Mouse (Mus musculus) G1E-ER4 (cell line): ENCODE data around the gene Pitpna. TPM values are rescaled to one million over a fixed set of nuclear protein-coding genes. Genes with fewer than 3 reads are reported as not detected.

Experiments used
- GATA1 ChIP-seq: IDR thresholded peaks from one replicate; pipeline ENCODE4 v1.8.0; 2012; ENCODE audit warnings: low read length, inconsistent platforms
- polyA plus RNA-seq: library from polyadenylated mRNA; stranded (reverse); fragments of >175 nt; gene quantifications from 2 replicates; pipeline ENCODE4 v1.2.3, GENCODE M21; 2012

Pitpna gene
- polyA plus RNA-seq, 1 experiment = 46.7 TPM

DNA sequence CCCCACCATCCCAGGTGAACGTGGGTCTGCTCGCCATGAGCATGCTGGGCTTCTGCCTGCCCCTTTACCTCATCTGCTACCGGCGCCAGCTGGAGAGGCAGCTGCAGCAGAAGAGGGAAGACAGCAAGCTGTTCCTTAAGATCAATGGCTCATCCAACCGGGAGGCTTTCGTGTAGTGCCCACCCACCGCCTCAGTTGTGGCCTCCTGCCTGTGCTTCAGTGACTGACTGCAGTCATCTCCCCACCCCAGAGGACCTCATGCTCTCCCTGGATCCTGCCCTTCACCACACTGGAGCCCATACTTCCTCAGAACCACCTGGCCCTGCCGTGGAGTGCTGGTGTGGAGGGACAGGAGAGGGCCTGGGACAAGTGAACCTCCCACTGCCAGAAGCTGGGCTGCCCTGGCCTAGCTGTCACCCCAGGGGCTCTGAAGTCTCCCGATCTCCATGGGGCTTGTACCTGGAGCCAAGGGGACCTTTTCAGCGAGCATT, 15.6 kb upstream of the Pitpna start:
- no peak for TF ChIP-seq GATA1

DNA sequence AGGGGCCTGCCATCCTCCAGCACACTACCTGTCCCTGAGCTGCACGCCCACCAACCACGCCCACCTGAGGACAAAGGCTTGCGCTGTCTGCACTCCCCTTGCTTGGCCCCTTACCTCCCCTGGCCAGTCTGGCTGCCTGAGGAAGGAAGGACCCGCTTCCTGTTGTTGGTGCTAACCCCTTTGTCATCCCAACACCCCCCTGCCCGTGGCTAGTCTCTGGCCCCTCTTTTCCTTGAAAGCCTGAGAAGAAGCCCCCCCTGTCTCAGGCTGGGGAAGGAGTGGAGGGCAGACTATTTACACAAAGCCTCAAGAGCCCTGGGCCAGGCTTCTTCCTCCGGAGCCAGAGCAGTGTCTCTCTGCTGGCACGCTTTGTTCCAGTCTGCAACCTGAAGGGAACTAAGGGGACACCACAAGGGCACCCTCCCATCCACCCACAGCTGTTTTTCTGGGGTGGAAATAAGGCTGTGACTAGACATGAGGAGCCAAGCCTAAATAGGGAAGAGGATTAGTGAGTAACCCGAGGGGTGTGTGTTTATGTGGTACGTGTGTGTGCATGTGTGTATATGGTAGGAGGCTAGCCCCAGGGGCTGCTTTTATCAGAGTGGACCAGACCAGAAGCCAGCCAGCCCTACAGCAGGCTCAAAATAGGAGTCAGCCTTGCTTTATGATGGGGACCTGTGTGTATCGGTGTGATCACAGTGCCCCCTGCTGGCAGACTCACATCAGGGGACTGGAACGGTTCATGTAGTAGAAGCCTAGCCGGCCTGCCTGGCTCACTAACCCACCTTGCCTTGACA, 14.8 kb upstream of the Pitpna start:
- TF ChIP-seq GATA1 = no peak

DNA sequence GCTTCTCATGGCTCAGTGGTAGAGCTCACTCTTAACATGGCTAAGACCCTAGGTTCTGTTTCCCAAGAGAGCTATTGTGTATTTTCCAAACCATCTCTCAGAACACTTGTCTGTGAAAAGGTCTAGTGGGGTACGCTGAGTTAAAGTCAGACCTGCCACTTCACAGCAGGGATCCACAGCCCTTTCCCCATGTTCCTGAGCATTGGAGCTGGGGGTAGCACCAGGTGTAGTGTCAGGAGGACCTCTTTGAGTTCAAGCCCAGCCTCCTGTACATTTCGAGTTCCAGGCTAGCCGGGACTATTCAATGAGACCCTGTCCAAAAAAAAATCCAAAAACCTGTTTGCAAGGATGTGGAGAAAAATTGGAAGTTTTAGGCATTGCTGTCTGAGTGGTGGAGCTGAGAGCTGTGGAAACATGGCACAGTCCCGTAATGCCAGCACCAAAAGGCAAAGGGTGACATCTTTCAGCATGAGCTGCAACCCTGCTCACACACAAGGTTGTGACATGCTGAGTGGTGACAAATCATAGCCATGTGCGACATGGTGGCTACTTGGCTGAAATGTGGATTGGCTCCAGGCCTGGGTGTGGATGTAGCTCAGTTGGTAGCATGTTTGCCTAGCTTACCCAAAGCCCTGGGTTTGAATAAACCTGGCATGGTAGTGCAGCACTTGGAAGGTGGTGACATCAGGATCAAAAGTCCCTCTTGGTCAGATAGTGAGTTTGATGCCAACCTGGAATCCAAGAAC, 13.3 kb upstream of the Pitpna start:
- no peak for TF ChIP-seq GATA1

- no peak for TF ChIP-seq GATA1
Observed at GRCm38 (mm10) chr11:75575560-75576123, 12.3 kb upstream of the Pitpna start.

DNA sequence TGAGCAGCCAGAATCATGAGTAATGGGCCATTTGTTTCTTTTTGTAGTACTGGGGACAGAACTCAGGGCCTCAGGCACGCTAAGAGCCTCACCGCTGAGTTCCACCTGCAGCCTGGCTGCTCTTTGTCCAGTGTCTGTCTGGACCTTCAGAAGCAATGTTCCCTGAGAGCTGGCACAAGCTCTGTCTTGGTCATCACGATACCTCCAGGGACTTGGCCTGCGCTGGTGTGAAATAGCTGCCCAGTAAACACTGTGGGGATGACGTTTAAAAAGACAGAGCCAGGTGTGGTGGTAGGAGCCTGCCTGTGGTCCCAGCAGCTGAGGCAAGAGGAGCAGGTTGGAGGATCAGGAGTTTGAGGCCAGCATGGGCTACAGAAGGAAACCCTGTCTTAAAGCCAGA, 9.3 kb upstream of the Pitpna start:
- no peak for TF ChIP-seq GATA1

GRCm38 (mm10) chr11:75581495-75582149, 6.3 kb upstream of the Pitpna start:
- no peak for TF ChIP-seq GATA1

DNA sequence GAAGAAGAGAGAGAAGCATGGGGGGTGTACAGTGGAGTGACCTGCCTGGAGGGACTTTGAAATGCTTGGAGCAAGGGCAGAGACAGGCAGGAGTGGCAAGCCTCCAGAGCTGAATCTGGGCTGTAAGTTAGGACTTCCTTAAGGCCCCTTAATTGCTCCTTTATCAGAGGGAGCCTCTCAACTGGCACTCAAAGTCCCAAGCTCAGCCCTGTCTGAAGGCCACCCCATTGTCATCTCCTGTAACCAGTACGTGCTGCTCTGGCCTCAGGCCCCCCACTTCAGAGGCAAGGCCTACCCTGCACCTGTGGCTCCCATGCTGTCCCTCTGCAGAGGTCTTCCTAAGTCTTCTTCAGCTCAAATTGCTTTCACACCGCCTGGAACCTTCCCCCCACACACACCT, 4.4 kb upstream of the Pitpna start:
- TF ChIP-seq GATA1 = no peak

GRCm38 (mm10) chr11:75585061-75585460, 2.8 kb upstream of the Pitpna start:
- no peak for TF ChIP-seq GATA1

DNA sequence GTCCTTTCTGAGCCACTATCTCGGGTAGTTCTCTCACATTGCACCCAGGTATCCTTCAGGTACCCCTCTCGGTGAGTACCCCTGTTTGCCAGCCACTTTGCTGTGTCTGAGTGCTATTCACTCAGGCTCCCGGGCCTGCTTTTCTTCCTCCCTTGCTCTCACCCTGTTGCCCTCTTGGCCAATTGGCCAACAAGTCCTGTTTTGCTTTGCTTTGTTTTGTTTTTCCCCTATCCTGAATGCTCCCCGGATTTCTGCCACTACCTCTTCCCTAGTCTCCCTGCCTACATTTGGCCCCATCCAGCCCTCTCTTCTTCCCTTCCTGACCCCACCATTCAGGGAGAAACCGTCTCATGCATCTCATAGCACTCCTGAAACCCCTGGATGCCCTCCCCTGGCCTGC, 1.9 kb upstream of the Pitpna start:
- no peak for TF ChIP-seq GATA1

- no peak for TF ChIP-seq GATA1
Observed at GRCm38 (mm10) chr11:75586963-75587362, 934 bp upstream of the Pitpna start.

DNA sequence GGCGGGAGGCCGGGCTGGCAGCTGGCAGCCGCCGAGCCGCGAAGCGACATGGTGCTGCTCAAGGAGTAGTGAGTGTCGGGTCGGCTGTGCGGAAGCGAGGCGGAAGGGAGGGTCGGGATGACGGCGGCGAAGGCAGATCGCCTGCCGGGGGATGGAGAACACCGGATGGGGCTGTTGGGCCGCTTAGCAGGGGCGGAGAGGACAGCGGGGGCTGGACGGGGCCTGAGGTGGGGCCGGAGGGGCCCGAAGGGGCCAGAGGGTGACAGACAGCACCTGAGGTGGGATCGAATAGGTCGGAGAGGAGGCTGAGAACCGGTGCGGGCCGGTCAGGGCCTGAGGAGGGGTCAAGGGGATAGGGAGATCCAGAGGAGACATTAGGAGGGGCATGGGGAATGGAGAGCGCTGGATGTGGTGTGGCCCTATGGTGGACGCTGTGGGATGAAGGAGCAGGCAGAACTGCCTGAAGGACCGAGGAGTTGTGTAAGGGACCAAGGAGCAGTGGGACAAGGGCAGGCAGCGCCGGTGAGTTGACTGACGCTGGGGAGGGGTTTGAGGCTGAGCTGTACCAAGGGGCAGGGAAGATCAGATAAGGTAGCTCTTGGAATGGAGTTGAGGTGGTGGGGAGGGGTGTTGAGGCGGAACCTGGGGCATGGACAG, 516 bp downstream of the Pitpna start:
- TF ChIP-seq GATA1 = no peak

DNA sequence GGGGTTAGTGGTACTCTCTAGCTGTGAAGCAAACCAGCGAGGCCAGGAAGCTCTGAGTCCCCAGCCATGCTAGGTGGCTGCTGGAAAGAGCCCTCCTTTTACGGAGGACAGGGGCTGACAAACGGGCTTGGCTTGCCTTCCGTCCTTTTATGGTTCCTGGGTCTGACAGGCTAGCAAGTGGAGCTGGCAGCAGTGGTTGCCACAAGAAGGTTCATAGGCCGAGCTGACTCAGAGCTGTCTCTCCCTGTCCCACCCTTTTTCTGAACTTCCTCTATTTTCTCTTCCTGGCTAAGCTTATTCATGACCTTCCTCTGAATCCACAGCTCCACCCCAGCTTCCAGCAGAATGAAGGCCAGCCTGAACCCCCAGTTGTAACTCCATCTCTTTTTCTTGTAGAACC, 4.7 kb downstream of the Pitpna start:
- TF ChIP-seq GATA1 = no peak

DNA sequence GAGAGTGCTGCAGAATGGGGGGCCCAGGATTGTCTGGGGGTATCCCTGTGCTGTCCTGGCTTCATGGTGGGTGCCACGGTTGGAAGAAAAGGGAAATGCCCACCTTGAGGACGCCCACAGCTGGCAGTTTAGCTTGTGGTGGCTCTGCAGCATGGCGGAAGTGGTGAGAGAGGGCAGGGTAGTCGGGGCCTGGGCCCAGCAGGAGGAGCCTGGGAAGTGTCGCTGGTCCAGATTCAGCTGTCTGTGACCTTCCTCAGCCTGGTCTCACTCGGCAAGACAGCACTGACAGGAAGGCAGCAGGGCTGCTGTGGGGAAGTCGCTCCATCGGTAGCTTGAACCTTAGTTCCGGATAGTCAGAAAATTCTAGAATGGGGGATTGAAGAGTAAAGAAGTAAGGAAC, 6.5 kb downstream of the Pitpna start:
- TF ChIP-seq GATA1 = no peak

DNA sequence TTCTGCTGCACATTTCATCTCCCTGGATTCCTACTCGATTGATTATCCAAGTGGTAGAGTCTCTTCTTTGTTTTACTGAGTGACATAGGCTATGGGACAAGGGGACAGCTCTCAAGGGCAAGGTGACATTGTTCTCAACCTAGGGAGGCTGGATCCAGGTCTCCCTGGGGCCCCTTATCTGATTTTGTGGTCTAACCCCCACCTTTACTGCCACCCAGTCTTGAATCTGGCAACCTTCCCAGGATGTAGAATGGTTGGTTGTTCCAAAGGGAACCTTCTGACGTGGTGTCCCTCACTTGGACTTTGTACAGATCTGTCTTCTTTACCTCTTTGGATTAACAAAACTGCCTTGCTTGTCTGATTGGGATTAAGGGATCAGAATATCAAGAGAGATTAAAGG, 7.5 kb downstream of the Pitpna start:
- no peak for TF ChIP-seq GATA1

- no peak for TF ChIP-seq GATA1
Observed at GRCm38 (mm10) chr11:75595816-75596215, 7.9 kb downstream of the Pitpna start.
